Mouse (Mus musculus): ENCODE results near the gene Hist1h3g. TPM values are rescaled to one million over a fixed set of nuclear protein-coding genes. Genes with fewer than 3 reads are reported as not detected.

The Hist1h3g gene
- total and polyA plus RNA-seq, 2 experiments from 2014 or later: 2.4 to 709 TPM

DNA sequence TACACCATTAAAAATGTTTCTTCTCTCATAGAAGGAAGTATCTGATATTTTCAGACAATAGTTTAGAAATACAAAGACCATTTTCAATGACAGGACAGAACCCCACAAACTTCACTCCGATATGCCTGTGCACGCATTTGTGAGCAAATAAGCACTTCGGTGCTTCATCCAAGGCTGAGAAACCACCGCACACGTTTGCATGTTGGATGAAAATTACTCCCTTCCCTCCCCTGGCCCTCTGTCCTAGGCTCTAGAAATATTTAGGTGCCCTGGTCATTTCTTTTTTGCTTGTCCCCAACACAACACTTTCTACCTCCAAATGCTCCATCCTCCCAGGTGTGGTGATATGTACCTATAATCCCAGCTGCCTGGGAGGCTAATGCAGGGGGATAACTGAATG lies 33.7 kb upstream of the Hist1h3g start:
- ATAC-seq (ENCODE audit: insufficient read depth, low read depth) (no peak), DNase-seq (ENCODE audit: low spot score) (no peak)
- H3K36me3 ChIP-seq (replicated peaks; ENCODE audit: control insufficient read depth, insufficient read depth, low read length): no peaks in the 10 kb centered on the region
- no peak overlapping the region for H3K4me3 ChIP-seq (ENCODE audit: low read depth, low read length)
- TF ChIP-seq CTCF (IDR thresholded peaks at IDR 0.05; ENCODE audit: low read depth) (no peak), EP300 (IDR thresholded peaks at IDR 0.05; ENCODE audit: low read depth) (no peak)
- H3K9ac ChIP-seq (replicated peaks; ENCODE audit: low read depth, low read length): no peak overlapping the region
- 0 out of 2 replicates have a peak, but pooled peaks cover 14% of the 10 kb centered on the region for H3K4me1 ChIP-seq (ENCODE audit: control insufficient read depth, insufficient read depth)
- no peak overlapping the region for H3K27ac ChIP-seq (ENCODE audit: low read depth)
- no peaks in the 10 kb centered on the region for H3K9me3 ChIP-seq (replicated peaks; ENCODE audit: control insufficient read depth, low read length)
- H3K27me3 ChIP-seq (ENCODE audit: control insufficient read depth, insufficient read depth, low read length): no peaks in the 10 kb centered on the region
- H3K4me2 ChIP-seq (ENCODE audit: low read depth, low read length): no peak overlapping the region
- WGBS: 29% methylated on average over 5 of the region's 5 CpGs

DNA sequence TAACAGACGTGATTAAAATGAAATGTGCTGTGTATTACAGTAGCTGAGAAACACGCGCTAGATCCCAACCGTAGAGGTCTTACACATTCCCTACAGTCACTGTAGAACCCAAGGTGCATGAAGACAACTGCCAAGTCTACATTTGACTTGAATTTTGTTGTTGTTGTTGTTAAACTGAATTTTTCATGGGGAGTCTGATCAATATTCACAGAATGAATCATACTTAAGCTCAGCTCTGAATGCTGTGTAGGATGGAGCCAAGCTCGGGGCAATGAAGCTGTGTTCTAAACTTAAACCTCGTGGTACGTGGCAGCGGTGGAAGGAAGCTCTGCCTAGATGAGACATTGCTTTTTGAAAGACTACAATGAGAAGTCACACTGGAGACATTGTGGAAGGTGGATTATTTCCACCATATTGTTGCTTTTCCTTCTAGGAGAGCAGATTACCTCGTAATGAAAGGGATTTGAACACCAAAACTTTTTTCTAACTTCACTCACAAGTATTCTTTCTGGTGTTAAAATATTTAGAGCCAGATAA lies 33.1 kb upstream of the Hist1h3g start:
- no peak overlapping the region for H3K27ac ChIP-seq (ENCODE audit: low read depth)
- H3K27me3 ChIP-seq (ENCODE audit: control insufficient read depth, insufficient read depth, low read length): no peaks in the 10 kb centered on the region
- DNase-seq (ENCODE audit: low spot score) (no peak), ATAC-seq (ENCODE audit: insufficient read depth, low read depth) (no peak)
- no peak overlapping the region for H3K9ac ChIP-seq (replicated peaks; ENCODE audit: low read depth, low read length)
- no peaks in the 10 kb centered on the region for H3K9me3 ChIP-seq (replicated peaks; ENCODE audit: control insufficient read depth, low read length)
- WGBS: 40% methylated on average over 9 of the region's 9 CpGs
- no peak overlapping the region for H3K4me2 ChIP-seq (ENCODE audit: low read depth, low read length)
- 0 out of 2 replicates have a peak, but pooled peaks cover 14% of the 10 kb centered on the region for H3K4me1 ChIP-seq (ENCODE audit: control insufficient read depth, insufficient read depth)
- TF ChIP-seq EP300 (IDR thresholded peaks at IDR 0.05; ENCODE audit: low read depth) (no peak), CTCF (IDR thresholded peaks at IDR 0.05; ENCODE audit: low read depth) (no peak)
- no peaks in the 10 kb centered on the region for H3K36me3 ChIP-seq (replicated peaks; ENCODE audit: control insufficient read depth, insufficient read depth, low read length)
- H3K4me3 ChIP-seq (ENCODE audit: low read depth, low read length): no peak overlapping the region

DNA sequence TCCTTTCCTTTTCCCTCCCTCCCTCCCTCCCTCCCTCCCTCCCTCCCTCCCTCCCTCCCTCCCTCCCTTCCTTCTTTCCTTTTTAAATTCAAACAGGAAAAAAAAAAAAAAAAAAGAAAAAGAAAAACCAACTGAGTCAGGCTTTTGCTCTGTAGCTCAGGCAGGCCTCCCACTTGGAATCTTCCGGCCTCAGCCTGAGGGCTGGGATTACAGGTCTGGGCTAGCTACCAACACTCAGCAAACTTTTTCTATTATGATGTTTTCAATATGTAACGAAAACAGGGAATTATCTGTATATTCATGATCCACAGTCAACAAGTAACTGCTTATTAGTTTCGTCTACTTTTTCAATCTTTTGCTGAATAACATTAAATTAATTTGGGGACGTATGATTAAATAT lies 32.3 kb upstream of the Hist1h3g start:
- TF ChIP-seq EP300 (IDR thresholded peaks at IDR 0.05; ENCODE audit: low read depth) (no peak), CTCF (IDR thresholded peaks at IDR 0.05; ENCODE audit: low read depth) (no peak)
- no peak for ATAC-seq (ENCODE audit: insufficient read depth, low read depth)
- WGBS: 66% methylated on average over 4 of the region's 4 CpGs

DNA sequence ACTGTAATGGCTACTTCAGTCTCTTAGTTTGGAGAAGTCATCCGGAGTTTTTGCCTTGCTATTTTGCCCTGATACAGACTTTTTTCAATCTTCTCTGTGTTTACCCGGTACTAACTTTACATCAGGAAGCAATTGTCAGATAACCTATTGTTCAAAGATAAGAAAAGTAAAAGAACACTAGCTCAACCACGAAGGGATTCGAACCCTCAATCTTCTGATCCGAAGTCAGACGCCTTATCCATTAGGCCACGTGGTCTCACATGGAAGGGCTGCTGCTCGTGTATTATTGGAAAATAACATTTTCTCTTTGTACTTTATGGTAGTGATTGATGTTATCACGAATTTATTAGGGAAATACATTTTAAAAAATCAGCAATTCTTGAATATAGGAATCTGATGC lies 31.4 kb upstream of the Hist1h3g start:
- Histone ChIP-seq H3K4me3 (ENCODE audit: low read depth, low read length) (no peak overlapping the region), H3K9ac (replicated peaks; ENCODE audit: low read depth, low read length) (no peak overlapping the region), H3K4me1 (ENCODE audit: control insufficient read depth, insufficient read depth) (0 out of 2 replicates have a peak, but pooled peaks cover 14% of the 10 kb centered on the region), H3K36me3 (replicated peaks; ENCODE audit: control insufficient read depth, insufficient read depth, low read length) (no peaks in the 10 kb centered on the region), H3K27ac (ENCODE audit: low read depth) (no peak overlapping the region), H3K4me2 (ENCODE audit: low read depth, low read length) (no peak overlapping the region), H3K9me3 (replicated peaks; ENCODE audit: control insufficient read depth, low read length) (no peaks in the 10 kb centered on the region), H3K27me3 (ENCODE audit: control insufficient read depth, insufficient read depth, low read length) (no peaks in the 10 kb centered on the region)
- 11% methylated on average over 9 of the region's 9 CpGs for WGBS
- TF ChIP-seq CTCF (IDR thresholded peaks at IDR 0.05; ENCODE audit: low read depth): no peak
- no peak for TF ChIP-seq EP300 (IDR thresholded peaks at IDR 0.05; ENCODE audit: low read depth)
- ATAC-seq (ENCODE audit: insufficient read depth, low read depth) (no peak), DNase-seq (ENCODE audit: low spot score) (no peak)

More for the DNA sequence above, 32.3 kb upstream of the Hist1h3g start:
- no peak for DNase-seq (ENCODE audit: low spot score)
- Histone ChIP-seq H3K27me3 (ENCODE audit: control insufficient read depth, insufficient read depth, low read length) (no peaks in the 10 kb centered on the region), H3K4me3 (ENCODE audit: low read depth, low read length) (no peak overlapping the region), H3K4me2 (ENCODE audit: low read depth, low read length) (no peak overlapping the region), H3K4me1 (ENCODE audit: control insufficient read depth, insufficient read depth) (0 out of 2 replicates have a peak, but pooled peaks cover 14% of the 10 kb centered on the region), H3K9me3 (replicated peaks; ENCODE audit: control insufficient read depth, low read length) (no peaks in the 10 kb centered on the region), H3K36me3 (replicated peaks; ENCODE audit: control insufficient read depth, insufficient read depth, low read length) (no peaks in the 10 kb centered on the region), H3K27ac (ENCODE audit: low read depth) (no peak overlapping the region), H3K9ac (replicated peaks; ENCODE audit: low read depth, low read length) (no peak overlapping the region)

DNA sequence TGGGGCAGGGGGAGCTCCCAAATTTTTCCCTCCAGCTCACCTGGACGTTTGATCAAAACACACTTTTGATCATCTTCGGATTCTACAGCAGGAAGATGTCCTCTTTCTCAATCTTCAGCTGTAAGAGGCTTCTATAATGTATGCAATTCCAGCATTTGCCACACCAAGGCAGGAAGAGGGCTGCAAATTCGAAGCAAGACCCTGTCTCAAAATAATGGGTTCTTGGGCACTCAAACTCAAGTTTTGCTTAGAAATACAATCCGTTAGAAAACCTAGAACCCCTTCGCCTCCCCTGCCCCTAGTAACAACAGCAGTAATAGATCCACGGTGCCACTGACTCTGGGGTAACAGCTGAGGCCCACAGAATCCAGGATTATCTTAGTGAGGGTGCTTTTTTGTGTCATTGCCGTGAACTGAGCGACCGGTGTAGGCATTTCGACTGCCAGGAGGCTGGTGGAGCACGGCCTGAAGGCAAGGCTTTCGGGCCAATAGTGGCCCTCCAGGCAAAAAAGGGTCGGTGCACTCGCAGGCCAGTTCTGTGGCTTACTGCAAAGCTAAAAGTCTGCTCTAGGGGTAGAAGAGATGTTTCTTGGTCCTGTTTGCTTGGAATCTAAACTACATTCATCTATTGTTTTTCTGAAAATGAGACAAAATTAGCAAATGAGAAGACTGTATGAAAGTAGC lies 29.4 kb upstream of the Hist1h3g start:
- H3K9me3 ChIP-seq (replicated peaks; ENCODE audit: control insufficient read depth, low read length): no peaks in the 10 kb centered on the region
- no peaks in the 10 kb centered on the region for H3K36me3 ChIP-seq (replicated peaks; ENCODE audit: control insufficient read depth, insufficient read depth, low read length)
- ATAC-seq (ENCODE audit: insufficient read depth, low read depth): no peak
- H3K4me2 ChIP-seq (ENCODE audit: low read depth, low read length): peak overlapping the region; percentile 45
- 21% methylated on average over 14 of the region's 14 CpGs for WGBS
- 0 out of 2 replicates have a peak, but pooled peaks cover 14% of the 10 kb centered on the region for H3K4me1 ChIP-seq (ENCODE audit: control insufficient read depth, insufficient read depth)
- no peaks in the 10 kb centered on the region for H3K27me3 ChIP-seq (ENCODE audit: control insufficient read depth, insufficient read depth, low read length)
- TF ChIP-seq CTCF (IDR thresholded peaks at IDR 0.05; ENCODE audit: low read depth): no peak
- DNase-seq (ENCODE audit: low spot score): no peak
- H3K9ac ChIP-seq (replicated peaks; ENCODE audit: low read depth, low read length): 0 out of 2 replicates have a peak overlapping the region, but pooled peaks have one; percentile 11
- H3K27ac ChIP-seq (ENCODE audit: low read depth): no peak overlapping the region
- no peak overlapping the region; the same call in 1 of the 2 replicates for H3K4me3 ChIP-seq (ENCODE audit: low read depth, low read length)
